Mouse (Mus musculus) CD4-positive helper T cell, adult 2 months (primary cell): ENCODE results near the gene Ccdc62.

Experiments used
- DNase-seq: peaks from one replicate; pipeline ENCODE4 v3.0.0-alpha.2; 2012; ENCODE audit warnings: low read depth, missing footprints, low spot score

Ccdc62 gene

DNA sequence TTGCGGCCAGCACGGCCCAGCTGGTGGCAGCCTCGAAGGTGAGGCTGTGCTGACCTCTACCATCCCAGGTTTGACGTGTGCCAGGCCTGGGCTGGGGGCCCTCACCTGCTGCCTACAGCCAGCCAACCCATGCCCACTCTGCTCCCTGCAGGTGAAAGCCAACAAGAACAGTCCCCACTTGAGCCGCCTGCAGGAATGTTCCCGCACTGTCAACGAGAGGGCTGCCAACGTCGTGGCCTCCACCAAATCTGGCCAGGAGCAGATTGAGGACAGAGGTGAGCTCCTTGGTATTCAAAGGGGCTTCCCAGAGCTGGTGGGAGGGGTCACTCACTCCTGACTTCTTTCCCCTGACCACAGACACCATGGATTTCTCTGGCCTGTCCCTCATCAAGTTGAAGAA lies 70.8 kb downstream of the Ccdc62 start:
- no peak for DNase-seq

DNA sequence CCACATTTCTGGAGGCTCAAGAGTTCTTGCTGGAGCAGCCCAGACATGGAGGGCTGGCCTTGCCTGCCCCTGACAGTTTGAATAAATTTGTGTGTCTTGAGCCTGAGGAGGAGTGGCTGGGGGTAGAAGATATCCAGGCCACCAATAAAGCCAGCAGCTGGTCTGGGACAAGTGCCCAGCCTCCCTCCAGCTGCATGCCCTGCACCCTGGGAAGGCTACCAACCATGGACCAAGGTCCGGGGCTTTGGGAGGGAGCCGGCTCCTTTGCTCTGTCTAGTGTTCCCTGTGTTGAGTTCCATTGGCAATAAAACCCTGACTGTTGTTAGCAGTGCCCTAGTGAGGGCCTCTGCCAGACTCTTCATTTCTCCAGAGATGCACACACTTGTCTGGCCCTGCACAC lies 72.4 kb downstream of the Ccdc62 start:
- DNase-seq, result no peak

DNA sequence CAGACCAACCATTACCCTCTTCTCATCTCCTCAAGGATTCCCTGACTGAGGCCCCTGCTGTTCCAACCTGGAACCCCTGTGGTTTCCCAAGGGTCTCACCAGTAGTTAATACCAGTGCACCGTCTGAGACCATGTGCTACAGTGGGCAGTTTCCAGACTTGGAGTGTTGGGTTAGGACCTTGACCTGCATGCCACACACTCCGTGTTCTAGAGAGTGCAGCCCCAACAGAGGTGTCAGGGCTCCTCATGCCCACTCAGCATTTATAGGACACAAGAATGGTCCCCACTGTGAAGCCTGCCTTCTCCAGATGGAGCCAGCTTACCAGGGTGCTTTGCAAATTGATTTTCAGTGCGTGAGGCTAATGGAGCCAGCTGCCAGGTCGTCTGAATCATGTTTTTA lies 72.9 kb downstream of the Ccdc62 start:
- DNase-seq, result no peak

DNA sequence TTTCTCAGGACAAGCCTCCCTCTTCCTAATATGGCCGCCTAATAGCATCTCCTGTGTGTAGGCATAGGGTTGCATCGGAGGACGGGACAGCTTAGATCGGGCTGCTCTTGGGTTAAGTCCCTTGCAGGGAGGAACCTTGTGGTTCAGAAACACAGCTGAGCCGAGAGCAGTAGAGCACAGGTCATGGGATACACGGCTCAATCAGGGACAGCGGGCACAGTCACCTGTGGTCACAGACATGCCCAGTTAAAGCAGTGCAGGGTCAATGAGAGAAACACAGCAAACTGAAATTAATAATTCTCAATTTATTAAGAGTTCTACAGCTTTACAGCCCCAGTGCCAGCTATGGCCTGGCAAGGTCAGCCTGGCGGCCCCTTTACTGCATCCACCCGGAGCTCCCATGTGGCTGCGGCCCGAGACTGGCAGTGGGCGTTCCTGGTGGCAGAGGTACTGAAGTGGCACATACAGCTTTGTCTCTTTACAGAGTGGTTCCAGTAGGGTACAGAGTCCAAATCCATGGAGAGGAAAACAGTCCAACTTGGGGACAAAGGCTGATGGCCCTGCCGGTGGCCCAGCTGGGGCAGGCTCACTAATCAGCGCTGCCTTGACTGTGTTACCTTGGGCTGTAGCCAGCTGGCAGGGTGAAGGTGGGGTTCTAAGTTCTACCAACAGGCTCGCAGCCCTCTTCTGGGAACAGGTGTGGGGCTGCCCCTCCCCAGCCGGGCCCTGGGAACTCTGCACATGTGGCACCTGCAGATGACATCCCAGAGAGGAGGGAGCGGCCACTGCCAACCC lies 74.1 kb downstream of the Ccdc62 start:
- no peak for DNase-seq

DNA sequence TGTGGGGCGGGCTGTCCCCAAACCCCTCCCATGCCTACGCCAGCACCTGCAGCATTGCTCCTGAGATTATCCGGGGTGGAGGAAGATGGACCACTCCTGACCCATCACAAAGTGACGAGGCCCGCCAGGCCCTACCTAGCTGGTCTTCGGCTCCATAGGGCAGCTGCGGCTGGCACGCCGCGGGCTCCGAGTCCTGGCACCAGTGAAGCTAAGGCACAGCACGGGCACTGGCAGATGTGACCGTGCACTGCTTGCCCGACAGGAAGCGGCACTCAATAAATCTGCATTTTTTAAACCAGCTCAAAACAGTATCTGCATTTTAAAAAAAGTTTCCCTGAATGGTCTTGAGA lies 74.6 kb downstream of the Ccdc62 start:
- no peak for DNase-seq

DNA sequence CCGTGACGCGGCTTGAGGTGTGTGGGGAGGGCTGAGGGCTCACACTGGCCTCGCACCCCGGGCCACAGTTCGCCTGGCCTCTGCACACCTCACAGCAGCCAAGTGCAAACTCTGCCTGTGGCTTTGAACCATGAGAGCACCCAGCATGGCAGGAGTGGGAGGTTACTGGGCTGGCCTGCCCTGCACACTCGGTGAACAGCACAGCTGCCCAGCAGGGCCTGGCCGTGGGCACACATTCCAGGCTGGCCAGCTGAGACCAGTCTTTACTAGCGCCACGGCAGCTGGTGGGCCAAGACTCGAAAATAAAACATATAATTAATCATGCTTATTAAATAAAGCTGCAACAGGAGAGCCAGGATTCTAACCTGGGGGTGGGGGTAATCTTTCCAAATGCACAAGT lies 75.1 kb downstream of the Ccdc62 start:
- DNase-seq, result no peak

DNA sequence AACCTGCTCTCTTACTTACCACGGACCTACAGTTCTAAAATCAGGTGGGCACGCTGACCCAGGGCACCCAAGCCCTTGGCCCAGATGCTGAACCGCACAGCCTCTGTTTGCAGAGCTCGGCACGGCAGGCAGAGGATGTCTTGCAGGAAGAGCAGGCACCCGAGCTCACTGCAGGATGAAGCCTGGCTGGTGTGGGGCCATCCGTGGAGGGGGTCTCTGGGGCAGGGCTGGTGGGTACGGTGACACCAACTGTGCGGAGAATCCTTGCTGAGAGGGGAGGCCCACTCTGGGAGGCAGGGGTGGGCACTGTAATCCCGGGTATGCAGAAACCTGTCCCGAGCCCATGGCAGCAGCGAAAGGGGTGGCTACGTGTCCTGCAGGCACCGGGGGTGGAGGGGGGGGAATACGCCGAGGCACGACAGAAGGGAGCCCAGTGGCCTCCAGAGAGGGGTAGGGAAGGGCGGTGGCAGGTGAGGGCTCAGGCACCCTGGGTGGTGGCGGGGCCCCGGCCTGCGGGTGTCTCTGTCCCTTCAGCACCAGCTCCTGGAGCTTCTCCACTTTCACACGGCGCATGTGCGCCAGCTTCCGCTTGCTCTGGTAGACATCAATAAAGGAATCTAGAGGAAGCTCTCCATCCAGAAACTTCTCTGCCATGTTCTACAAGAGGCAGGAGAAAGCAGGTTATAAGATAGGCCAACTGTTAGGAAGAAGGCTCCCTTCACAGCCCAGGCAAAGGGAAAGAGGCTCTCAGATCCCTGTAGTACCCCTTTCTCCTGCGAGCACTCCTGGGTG lies 75.8 kb downstream of the Ccdc62 start:
- DNase-seq, result no peak

DNA sequence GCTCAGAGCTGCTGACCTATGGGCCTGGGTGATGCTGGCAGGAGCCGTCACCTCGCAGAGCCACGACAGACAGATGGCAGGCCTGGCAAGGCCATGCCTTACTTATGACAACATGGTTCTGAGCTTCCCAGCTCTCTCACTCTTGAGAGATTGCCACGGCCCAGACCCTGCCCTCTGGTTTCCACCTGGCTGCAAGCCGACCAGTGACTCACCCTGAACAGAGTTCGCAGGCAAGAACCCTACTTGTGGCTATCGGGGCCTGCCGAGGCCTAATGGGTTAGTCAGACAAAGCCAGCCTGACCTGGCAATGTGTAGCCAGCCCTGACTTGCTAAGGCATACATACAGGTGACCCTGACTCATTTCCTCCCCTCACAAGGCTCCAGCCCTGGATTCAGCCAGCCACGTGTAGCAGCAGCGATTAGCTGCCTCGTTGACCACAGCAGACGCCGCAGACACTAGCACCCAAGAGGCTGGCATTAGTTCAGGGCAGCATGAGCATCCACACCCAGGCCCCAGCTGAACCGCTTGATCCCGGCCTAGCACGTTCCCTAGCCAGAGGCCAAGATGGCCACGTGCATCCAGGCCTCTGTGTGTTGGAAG lies 76.5 kb downstream of the Ccdc62 start:
- DNase-seq, result no peak

DNA sequence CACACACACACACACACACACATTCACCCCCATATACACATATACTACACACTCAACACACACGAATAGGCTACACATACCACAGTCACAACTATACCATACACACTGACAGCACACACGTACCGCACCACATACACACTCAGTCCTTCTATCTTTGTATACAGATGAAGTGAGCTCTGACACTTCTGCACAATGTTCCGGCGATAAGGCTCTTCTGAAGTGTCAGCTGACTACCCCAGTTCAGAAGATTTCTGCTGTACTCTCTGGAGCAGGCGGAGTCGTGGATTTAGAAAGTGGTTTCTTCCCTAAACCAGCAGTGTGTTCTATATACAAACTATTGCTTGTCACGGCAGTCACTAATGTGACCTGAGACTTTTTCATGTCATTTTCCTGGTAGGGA lies 79.6 kb downstream of the Ccdc62 start:
- no peak for DNase-seq

DNA sequence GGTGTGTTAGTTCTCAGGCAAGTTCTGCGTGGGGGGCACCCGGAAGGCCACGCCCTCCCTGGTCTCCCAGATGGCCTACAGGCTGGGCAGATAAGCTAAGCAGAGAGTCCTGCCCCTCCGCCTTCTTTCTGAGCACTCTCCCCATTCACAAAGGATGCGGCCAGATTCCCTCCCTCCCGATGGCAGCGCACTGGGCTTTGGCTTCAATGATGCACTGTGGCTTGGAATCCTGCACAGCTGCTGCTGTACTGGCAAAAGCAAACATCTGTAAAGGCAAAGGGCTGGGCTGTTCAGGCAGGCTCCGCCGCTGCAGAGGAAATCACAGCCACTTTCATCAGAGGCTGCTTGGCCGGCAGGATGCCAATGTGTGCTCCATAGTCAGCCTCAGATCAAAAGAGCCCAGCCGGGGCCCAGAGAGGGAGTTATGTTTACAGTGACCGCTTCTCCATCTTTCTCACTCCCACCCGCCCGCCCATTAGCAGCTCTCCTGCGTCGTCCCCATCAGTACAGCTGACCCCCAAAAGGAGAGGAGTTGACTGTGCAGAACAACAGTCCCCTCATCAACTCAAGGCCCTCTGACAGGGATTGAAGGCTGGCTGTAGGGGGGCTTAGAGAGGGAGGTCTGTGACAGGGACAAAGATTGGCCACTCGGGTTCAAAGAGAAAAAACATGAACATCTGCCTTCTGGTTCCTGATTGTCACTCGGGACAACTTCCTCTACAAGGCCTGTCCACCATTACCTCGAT lies 80.6 kb downstream of the Ccdc62 start:
- no peak for DNase-seq

DNA sequence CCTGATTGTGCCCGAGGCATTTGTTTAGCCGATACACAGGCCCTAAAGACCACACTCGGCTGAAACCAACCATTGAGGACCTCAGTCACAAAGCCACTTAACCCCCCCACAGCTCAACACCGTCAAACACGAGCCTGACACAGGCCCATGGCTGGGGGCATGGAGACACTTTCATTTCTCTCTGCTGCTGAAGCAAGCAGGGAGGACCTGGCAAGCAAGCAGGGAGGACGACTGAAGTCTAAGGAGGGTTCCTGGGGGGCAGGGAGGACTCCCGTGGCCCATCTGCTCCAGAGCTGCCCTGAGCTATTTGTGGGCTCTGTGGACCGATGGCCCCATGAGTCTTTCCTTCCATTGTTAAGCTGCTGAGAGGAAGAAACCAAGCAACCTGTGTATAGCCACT lies 81.4 kb downstream of the Ccdc62 start:
- DNase-seq, result no peak

DNA sequence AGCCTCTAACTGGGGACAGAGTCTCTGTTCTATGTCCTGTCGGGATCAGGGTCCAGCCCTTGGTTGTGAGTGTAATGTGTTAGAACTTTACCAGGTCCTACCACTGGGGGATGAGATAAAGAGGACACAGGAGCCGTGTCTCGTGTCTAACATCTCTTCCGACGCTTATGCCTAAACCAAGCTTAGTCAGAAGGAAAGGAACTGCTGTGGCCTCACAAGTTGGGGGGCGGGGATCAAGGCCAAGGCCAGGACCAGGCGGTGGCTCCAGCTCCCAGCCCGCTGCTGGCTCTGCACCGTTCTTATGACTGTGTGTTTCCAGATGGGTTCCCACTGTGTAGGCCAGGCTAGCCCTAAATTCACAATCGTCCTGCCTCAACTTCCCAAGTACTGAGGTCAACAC lies 82.4 kb downstream of the Ccdc62 start:
- DNase-seq, result no peak

DNA sequence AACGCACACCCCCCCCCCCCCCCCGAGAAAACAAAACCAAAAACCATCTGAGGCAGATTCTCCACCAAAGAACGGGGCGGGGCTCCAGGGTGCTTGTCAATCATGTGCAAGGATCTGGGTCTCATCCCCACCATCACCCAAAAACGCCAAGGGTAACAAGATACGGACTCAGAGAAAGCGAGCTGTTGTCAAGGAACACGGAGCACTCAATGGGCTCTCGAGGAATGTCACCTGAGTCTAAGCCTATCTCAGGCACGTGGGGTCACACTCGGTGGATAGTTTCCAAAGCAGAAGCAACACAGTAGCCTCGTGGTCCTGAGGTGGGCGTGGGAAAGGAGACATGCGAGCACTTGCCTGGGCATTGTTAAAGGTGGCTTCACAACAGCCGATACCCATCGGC lies 83.3 kb downstream of the Ccdc62 start:
- no peak for DNase-seq

DNA sequence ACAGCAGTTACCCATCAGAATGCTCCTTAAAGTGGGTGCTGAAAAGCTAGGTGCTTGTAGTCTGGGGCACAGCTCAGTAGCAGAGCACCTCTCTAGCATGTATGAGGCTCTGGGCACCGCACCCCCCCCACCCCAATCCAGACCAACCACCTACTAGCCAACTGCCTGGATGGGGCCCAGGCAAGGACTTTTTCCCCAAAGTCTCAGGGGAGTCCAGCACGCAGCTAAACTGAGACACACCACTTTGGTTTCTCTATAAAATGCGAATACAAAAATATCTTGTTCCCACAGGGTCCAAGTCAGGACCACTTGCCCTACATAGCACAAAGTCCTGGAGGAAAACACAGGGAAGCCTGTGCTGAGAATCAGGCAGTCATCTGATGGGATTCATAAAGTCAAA lies 83.7 kb downstream of the Ccdc62 start:
- DNase-seq, result no peak

DNA sequence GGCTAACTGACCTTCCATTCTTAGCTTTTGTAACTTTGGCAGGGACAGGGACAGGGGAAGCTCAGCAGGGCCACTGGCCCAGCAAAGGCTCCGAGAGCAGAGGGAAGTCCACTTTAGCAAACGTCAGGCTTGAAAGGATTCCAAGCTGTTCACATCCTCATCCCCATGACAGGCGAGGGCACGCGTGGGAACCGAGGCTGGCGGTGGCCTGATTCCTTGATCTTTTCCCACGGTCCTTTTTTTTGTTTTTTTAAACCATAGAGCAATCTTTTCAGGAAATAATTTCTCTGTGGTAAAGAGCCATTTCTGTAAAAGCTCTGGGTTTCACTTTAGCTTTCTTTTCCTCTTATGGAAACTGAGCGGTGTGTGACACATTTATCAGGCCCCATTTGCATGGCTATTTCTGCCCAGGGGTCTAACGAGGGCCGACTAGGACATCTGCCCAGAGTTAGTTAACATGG lies 84.3 kb downstream of the Ccdc62 start:
- no peak for DNase-seq

DNA sequence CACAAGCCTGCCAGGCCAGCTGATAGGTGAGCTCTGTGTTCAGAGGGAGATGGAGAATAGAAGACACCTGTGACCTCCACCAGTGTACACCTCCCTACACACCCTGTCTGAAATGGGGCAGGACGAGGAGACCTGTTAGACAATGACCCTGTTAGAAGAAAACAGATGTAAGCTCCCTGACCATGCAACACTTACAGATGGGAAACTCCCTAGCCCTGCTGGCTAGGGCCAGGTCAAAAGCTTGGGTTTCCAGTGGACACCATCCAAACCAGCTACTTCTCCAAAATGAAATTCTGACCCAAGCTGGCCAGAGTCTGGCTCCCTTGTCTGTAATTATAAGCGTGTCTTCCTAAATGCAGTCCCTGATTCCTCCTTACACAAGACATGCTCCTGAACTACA lies 85.2 kb downstream of the Ccdc62 start:
- no peak for DNase-seq

DNA sequence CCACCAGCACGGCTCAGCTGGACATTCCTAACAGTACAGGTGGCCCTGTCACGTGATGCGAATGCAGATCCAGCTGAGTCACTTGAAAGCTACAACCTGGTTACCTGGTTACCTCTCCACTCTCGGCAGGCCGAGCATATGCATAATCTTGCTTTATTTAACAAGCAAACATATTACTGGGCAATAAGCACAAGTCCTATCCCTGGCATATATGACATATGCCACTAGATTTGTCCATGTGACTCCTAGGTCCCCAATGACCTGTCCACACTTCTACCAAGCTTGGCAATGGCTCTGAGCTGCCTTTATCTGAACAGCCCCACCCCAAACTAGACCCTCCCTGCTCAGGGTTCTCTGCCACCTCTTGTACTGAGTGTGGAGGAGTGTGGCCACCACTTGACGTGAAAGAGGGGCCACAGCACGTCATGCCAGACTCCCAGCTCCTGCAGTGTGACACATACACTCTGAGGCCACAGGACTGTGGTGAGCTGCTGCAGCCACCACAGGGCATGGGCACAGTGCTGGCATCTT lies 85.9 kb downstream of the Ccdc62 start:
- DNase-seq, result no peak

DNA sequence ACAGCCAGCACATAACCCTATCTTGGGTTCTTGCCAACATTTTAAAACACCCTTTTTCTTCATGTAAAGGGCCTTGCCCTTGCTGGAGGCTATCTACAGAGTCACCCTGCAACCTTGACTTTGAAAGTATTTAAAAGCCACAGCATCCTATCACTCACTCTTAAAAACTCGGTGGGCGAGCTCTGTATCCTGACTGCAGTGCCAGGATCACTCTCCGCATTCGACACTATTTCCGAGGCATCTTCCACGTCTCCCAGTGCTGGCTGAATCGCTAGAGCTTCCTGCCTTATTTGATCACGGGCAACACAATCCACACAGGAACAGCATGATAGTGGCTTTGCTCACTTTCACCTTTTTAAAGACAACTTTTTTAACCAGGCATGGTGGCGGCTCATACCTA lies 87.5 kb downstream of the Ccdc62 start:
- no peak for DNase-seq

DNA sequence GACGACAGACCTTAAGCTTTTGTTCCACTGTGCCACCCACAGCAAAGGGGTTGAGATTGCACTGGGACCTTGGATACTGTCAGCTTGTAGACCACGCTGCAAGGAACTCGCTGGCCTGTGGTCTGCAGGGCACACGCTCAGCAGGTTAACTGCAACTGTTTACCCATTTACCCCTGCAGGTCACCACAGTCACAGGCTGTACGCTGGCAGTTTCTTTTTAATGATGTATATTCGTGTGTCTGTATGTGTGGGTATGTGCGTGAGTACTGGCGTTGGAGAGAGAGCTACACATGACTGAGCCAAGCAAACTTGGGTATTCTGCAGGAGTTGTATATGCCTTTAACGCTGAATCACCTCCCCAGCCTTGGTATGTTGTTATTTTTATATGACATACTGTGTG lies 88.2 kb downstream of the Ccdc62 start:
- no peak for DNase-seq
